In the genomic region with DNA sequence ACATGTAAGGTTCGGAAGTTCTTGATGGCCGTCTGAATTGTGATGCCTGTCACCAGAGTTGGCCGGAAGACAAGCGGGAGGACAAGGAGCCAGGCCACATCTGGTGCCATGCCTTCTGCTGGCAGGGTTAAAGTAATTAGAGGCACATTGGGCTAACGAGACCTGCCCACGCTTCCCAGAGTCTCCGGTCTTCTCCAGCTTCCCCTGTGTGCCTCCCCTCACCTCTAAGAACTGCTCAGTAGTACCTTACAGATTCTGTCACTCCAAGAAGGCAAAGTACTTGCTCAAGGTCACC, we compare ENCODE assay signal across 15 mouse cellular contexts. TPM values are rescaled to one million over a fixed set of nuclear protein-coding genes. Genes with fewer than 3 reads are reported as not detected.
A peak's percentile ranks its signal among the peaks of the same experiment; 100 is the strongest.
DNase-seq lines count a peak whose midpoint lies in the region; ATAC-seq and TF ChIP-seq lines count a peak whose summit lies in the region.
"Had no signal": no experiment of that assay in that cellular context is flagged by ENCODE, and none has a peak within 500 bp of the region (broad histone marks: within the 10 kb centered on the region; RNA-seq: fewer than 3 reads in every experiment).

A gene (minus strand): TSS at position 203 of the 295 bp plus-strand sequence.

- intact Hi-C loops in gastrocnemius, adult 2 months (cut with DNase I), result no loop called here
- intact Hi-C loops in gastrocnemius, postnatal 36 days (cut with DNase I), result no loop called here

- no peak for TF ChIP-seq CTCF in gastrocnemius, adult 2 months (IDR thresholded peaks at IDR 0.05)
- TF ChIP-seq CTCF in hindbrain, postnatal 0 days (IDR thresholded peaks at IDR 0.05; ENCODE audit: low read depth), result no peak
- no peak for TF ChIP-seq CTCF in lung, postnatal 0 days (IDR thresholded peaks at IDR 0.05)

- no peak for TF ChIP-seq EP300 in lung, postnatal 0 days (IDR thresholded peaks at IDR 0.05)

- no peaks in the 10 kb centered on the region for H3K36me3 ChIP-seq in hindbrain, postnatal 0 days (ENCODE audit: insufficient read depth, low read length)
- no peaks in the 10 kb centered on the region for H3K36me3 ChIP-seq in hindbrain, embryonic 14.5 days (replicated peaks; ENCODE audit: control insufficient read depth, insufficient read depth)
- no peaks in the 10 kb centered on the region for H3K36me3 ChIP-seq in lung, postnatal 0 days (ENCODE audit: insufficient read depth, low read length)
- no peaks in the 10 kb centered on the region for H3K36me3 ChIP-seq in stomach, embryonic 15.5 days

- peaks cover 8% of the 10 kb centered on the region; the same call in 1 of the 2 replicates for H3K4me1 ChIP-seq in hindbrain, postnatal 0 days (ENCODE audit: insufficient read depth, low read length)
- no peaks in the 10 kb centered on the region for H3K4me1 ChIP-seq in hindbrain, embryonic 14.5 days (replicated peaks; ENCODE audit: control insufficient read depth, insufficient read depth, low read length)
- H3K4me1 ChIP-seq in lung, postnatal 0 days (ENCODE audit: insufficient read depth, low read depth, low read length), result peaks cover 6% of the 10 kb centered on the region; the same call in 1 of the 2 replicates
- peaks cover 16% of the 10 kb centered on the region for H3K4me1 ChIP-seq in stomach, embryonic 15.5 days

- ATAC-seq in hindbrain, postnatal 0 days, result 0 out of 2 replicates have a peak, but pooled peaks have one; percentile 5
- no peak for ATAC-seq in hindbrain, embryonic 14.5 days (ENCODE audit: low FRiP score)
- ATAC-seq in lung, postnatal 0 days, result no peak
- ATAC-seq in stomach, embryonic 15.5 days (ENCODE audit: insufficient read depth, low FRiP score, low read depth), result no peak

- peak; percentile 74 for DNase-seq in gastrocnemius, adult 2 months
- no peak for DNase-seq in gastrocnemius, postnatal 36 days
- DNase-seq in hindbrain, postnatal 0 days (ENCODE audit: low spot score), result no peak
- DNase-seq in hindbrain, embryonic 14.5 days (ENCODE audit: low spot score), result no peak
- no peak for DNase-seq in lung, postnatal 0 days (ENCODE audit: low spot score)
- no peak for DNase-seq in lung, adult 18-20 months
- no peak for DNase-seq in cerebellum, adult 18-20 months
- DNase-seq: adrenal gland, postnatal 25 days; cerebellum, adult 11 months; kidney, adult 11 months; thymus, adult 18-20 months had no signal

- H3K4me2 ChIP-seq in hindbrain, postnatal 0 days (ENCODE audit: low read depth, low read length), result no peak within 1 kb of the TSS
- no peak within 1 kb of the TSS for H3K4me2 ChIP-seq in hindbrain, embryonic 14.5 days (replicated peaks)
- H3K4me2 ChIP-seq in lung, postnatal 0 days (replicated peaks; ENCODE audit: low read depth, low read length), result no peak within 1 kb of the TSS
- no peak within 1 kb of the TSS for H3K4me2 ChIP-seq in stomach, embryonic 15.5 days

- 46% methylated on average over 7 of the region's 7 CpGs for WGBS in hindbrain, postnatal 0 days
- 79% methylated on average over 7 of the region's 7 CpGs for WGBS in hindbrain, embryonic 14.5 days
- 83% methylated on average over 7 of the region's 7 CpGs for WGBS in lung, postnatal 0 days
- WGBS in stomach, embryonic 15.5 days, result 83% methylated on average over 7 of the region's 7 CpGs

- H3K27ac ChIP-seq in gastrocnemius, adult 2 months, result peak within 1 kb of the TSS; percentile 100
- H3K27ac ChIP-seq in hindbrain, postnatal 0 days, result peak within 1 kb of the TSS; percentile 62
- no peak within 1 kb of the TSS for H3K27ac ChIP-seq in hindbrain, embryonic 14.5 days
- peak within 1 kb of the TSS; percentile 52 for H3K27ac ChIP-seq in lung, postnatal 0 days (ENCODE audit: low read length)
- peak within 1 kb of the TSS; percentile 80 for H3K27ac ChIP-seq in stomach, embryonic 15.5 days

- H3K9ac ChIP-seq in hindbrain, postnatal 0 days (replicated peaks; ENCODE audit: low read length), result no peak within 1 kb of the TSS
- no peak within 1 kb of the TSS for H3K9ac ChIP-seq in hindbrain, embryonic 14.5 days
- no peak within 1 kb of the TSS for H3K9ac ChIP-seq in lung, postnatal 0 days (replicated peaks; ENCODE audit: low read depth)
- H3K9ac ChIP-seq in stomach, embryonic 15.5 days, result no peak within 1 kb of the TSS

- no peaks in the 10 kb centered on the region for H3K9me3 ChIP-seq in hindbrain, postnatal 0 days (ENCODE audit: low read length)
- H3K9me3 ChIP-seq in hindbrain, embryonic 14.5 days (ENCODE audit: control insufficient read depth, low read length), result no peaks in the 10 kb centered on the region
- no peaks in the 10 kb centered on the region for H3K9me3 ChIP-seq in lung, postnatal 0 days (ENCODE audit: low read length)
- H3K9me3 ChIP-seq in stomach, embryonic 15.5 days, result no peaks in the 10 kb centered on the region

- H3K27me3 ChIP-seq in hindbrain, postnatal 0 days (ENCODE audit: insufficient read depth, low read length), result no peaks in the 10 kb centered on the region
- H3K27me3 ChIP-seq in hindbrain, embryonic 14.5 days (ENCODE audit: control insufficient read depth, insufficient read depth, low read length), result no peaks in the 10 kb centered on the region
- no peaks in the 10 kb centered on the region for H3K27me3 ChIP-seq in lung, postnatal 0 days (replicated peaks; ENCODE audit: insufficient read depth, low read length)
- H3K27me3 ChIP-seq in stomach, embryonic 15.5 days (replicated peaks), result no peaks in the 10 kb centered on the region

- peak within 1 kb of the TSS; percentile 74 for H3K4me3 ChIP-seq in gastrocnemius, adult 2 months
- H3K4me3 ChIP-seq in hindbrain, postnatal 0 days (ENCODE audit: low read length), result no peak within 1 kb of the TSS
- H3K4me3 ChIP-seq in hindbrain, embryonic 14.5 days (replicated peaks; ENCODE audit: low read length), result no peak within 1 kb of the TSS
- no peak within 1 kb of the TSS for H3K4me3 ChIP-seq in lung, postnatal 0 days (ENCODE audit: low read depth, low read length)
- H3K4me3 ChIP-seq in stomach, embryonic 15.5 days (replicated peaks), result no peak within 1 kb of the TSS

RNA-seq across cellular contexts. Expression of the gene that starts here (rescaled TPM):
- not detected for total RNA-seq in gastrocnemius, adult 2 months (2021)
- not detected for total RNA-seq in gastrocnemius, postnatal 36 days (2021)
- not detected in 2 replicates for total RNA-seq in hindbrain, postnatal 0 days (2014; rRNA removed)
- not detected in 2 replicates for polyA plus RNA-seq in hindbrain, postnatal 0 days (2015; fragmentation: Nextera tagmentation; extraction: Ambion mirVana)
- not detected in 2 replicates for polyA plus RNA-seq in hindbrain, embryonic 14.5 days (2014; fragmentation: Nextera tagmentation; extraction: Ambion mirVana)
- not detected in 2 replicates for polyA plus RNA-seq in lung, postnatal 0 days (2015; fragmentation: Nextera tagmentation; extraction: Ambion mirVana)
- not detected in 2 replicates for polyA plus RNA-seq in stomach, embryonic 15.5 days (2015; fragmentation: Nextera tagmentation; extraction: Ambion mirVana)
- total RNA-seq: adrenal gland, postnatal 25 days; ES-E14; left cerebral cortex, postnatal 14 days had no signal
- polyA plus RNA-seq: large intestine, adult 2 months had no signal

Comparison
In these comparisons a context has a peak if more than half of its experiments do, and no peak if none do; other contexts are left out.
1. Peak in DNase-seq, H3K4me3 ChIP-seq and H3K27ac ChIP-seq in gastrocnemius, adult 2 months; RNA of the gene not detected or under 1 TPM.
2. Peak in ATAC-seq and H3K27ac ChIP-seq in hindbrain, postnatal 0 days; RNA of the gene not detected or under 1 TPM.